Mouse (Mus musculus) kidney, adult 2 months (tissue): ENCODE measurements around the gene Gstt4.

Source experiments
- CTCF ChIP-seq: fragments of 200-500 bp; conservative IDR thresholded peaks from 2 replicates; pipeline ENCODE4 v1.5.1; 2011; ENCODE audit warnings: low read depth, mild to moderate bottlenecking, control low read depth, low read length, moderate library complexity, mixed read lengths; ENCODE audit not compliant: insufficient read depth, insufficient read length
- POLR2A ChIP-seq: fragments of 200-500 bp; IDR thresholded peaks from one replicate; pipeline ENCODE4 v1.6.1; 2011; ENCODE audit warnings: low read depth, low read length, control low read depth

DNA sequence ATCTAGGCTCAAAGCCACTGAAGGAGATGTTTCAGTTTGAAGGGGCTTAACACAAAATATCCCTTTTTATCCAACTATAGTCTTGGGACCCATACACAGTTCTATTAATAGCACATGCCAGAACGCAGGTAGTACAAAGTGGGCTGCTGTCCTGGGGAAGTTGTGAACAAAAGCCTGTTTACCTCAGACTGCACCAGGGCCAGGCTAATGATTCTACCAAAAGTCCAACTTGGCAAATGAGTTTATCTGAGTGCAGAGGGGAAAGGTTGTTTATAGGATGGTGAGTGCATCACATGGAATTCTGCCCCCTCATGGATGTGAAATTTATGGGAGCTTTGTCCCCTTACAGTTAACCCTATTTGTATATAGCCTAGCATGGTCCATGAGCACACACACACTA, 22.5 kb upstream of the Gstt4 start:
- TF ChIP-seq POLR2A = no peak
- no peak for TF ChIP-seq CTCF
